7 mouse cellular contexts compared by ENCODE assay signal in the genomic region with DNA sequence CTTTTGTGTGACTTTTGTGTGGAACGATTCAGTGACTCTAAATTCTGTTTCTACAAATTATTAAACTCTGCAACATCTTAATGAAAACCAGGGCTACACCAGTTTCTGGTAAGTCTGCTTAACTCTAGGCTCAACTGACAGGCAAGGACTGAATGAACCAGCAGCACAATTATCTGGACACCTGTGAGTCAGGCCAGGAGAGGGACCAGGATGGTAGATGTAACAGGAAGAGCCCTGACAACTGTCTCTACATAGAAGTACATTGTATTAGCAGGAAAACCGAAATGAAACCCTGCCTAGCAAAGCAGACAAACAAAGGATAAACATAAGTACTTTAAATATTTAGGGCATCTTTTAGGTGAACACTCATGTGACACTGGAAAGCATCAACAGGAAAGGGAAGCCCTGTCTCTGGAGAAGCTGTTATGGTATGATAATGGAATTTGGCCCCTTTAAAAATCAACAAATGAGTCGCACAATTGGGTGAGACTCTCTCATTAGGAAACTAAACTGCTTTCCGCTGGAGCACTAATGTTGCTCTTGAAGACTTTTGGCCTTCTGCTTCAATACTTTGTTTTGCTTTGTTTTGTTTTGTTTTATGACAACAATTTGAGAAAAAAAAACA. TPM values are rescaled to one million over a fixed set of nuclear protein-coding genes. Genes with fewer than 3 reads are reported as not detected.
DNase-seq lines count a peak whose midpoint lies in the region; ATAC-seq and TF ChIP-seq lines count a peak whose summit lies in the region.

No protein-coding gene starts in this region.

- H3K9ac ChIP-seq in hindbrain, embryonic 13.5 days: peak overlapping the region; percentile 60

- H3K9me3 ChIP-seq in E14TG2a.4 (ENCODE audit: low read length): no peaks in the 10 kb centered on the region
- no peaks in the 10 kb centered on the region for H3K9me3 ChIP-seq in hindbrain, embryonic 13.5 days

- H3K36me3 ChIP-seq in E14TG2a.4 (ENCODE audit: insufficient read depth, low read length): no peaks in the 10 kb centered on the region
- H3K36me3 ChIP-seq in hindbrain, embryonic 13.5 days: no peaks in the 10 kb centered on the region
- no peaks in the 10 kb centered on the region for H3K36me3 ChIP-seq in thymus, adult 2 months (ENCODE audit: control insufficient read depth, insufficient read depth, low read length)

- no peak for TF ChIP-seq POLR2A in thymus, adult 2 months (IDR thresholded peaks at IDR 0.05; ENCODE audit: control insufficient read depth, extremely low read depth, insufficient read depth, low read length, poor library complexity)

- peak overlapping the region; percentile 68 for H3K27ac ChIP-seq in brown adipose tissue, adult 24 weeks (replicated peaks; ENCODE audit: low read depth, low read length)
- no peak overlapping the region for H3K27ac ChIP-seq in hindbrain, embryonic 13.5 days
- H3K27ac ChIP-seq in thymus, adult 2 months (ENCODE audit: control insufficient read depth, insufficient read depth, low read length): no peak overlapping the region

- peak overlapping the region; percentile 92; the same call in 1 of the 2 replicates for H3K4me3 ChIP-seq in E14TG2a.4 (replicated peaks; ENCODE audit: low read length)
- H3K4me3 ChIP-seq in brown adipose tissue, adult 24 weeks (ENCODE audit: insufficient read depth, low read depth, low read length): peak overlapping the region; percentile 92
- H3K4me3 ChIP-seq in hindbrain, embryonic 13.5 days: peak overlapping the region; percentile 89
- no peak overlapping the region for H3K4me3 ChIP-seq in thymus, adult 2 months (ENCODE audit: control insufficient read depth, insufficient read depth, low read length)

- peak; percentile 63 for DNase-seq in lung, postnatal 25 days (ENCODE audit: low spot score)
- DNase-seq in thymus, adult 2 months: no peak
- DNase-seq in urinary bladder, adult 18-20 months (ENCODE audit: low spot score in 2 of 2): no peak

- 30% methylated on average over 4 of the region's 4 CpGs for WGBS in hindbrain, embryonic 13.5 days
- WGBS in thymus, adult 2 months: 84% methylated on average over 4 of the region's 4 CpGs

- TF ChIP-seq CTCF in E14TG2a.4 (conservative IDR thresholded peaks at IDR 0.05; ENCODE audit: low read length): no peak
- no peak for TF ChIP-seq CTCF in thymus, adult 2 months (IDR thresholded peaks at IDR 0.05; ENCODE audit: borderline replicate concordance, control insufficient read depth, extremely low read depth, insufficient read depth, low read length, poor library complexity)

- no peaks in the 10 kb centered on the region for H3K27me3 ChIP-seq in E14TG2a.4 (ENCODE audit: insufficient read depth, low read length)
- H3K27me3 ChIP-seq in hindbrain, embryonic 13.5 days: no peaks in the 10 kb centered on the region
- peaks cover 15% of the 10 kb centered on the region for H3K27me3 ChIP-seq in thymus, adult 2 months (ENCODE audit: control insufficient read depth, insufficient read depth, low read length)

- peak overlapping the region; percentile 91 for H3K4me2 ChIP-seq in hindbrain, embryonic 13.5 days

- ATAC-seq in hindbrain, embryonic 13.5 days (ENCODE audit: low FRiP score): no peak
- ATAC-seq in activated CD4-positive, CD25-positive, alpha-beta regulatory T cell, adult 4 months: no peak

- peaks cover 64% of the 10 kb centered on the region for H3K4me1 ChIP-seq in E14TG2a.4 (replicated peaks; ENCODE audit: low read depth, low read length)
- H3K4me1 ChIP-seq in brown adipose tissue, adult 24 weeks (ENCODE audit: control insufficient read depth, insufficient read depth, insufficient read length, low read length): peaks cover 13% of the 10 kb centered on the region
- H3K4me1 ChIP-seq in hindbrain, embryonic 13.5 days (replicated peaks): peaks cover 48% of the 10 kb centered on the region
- H3K4me1 ChIP-seq in thymus, adult 2 months (replicated peaks; ENCODE audit: control insufficient read depth, insufficient read depth, low read length): peaks cover 7% of the 10 kb centered on the region

RNA-seq across cellular contexts. Expression of a gene that starts 3.3 kb away (rescaled TPM):
- polyA plus RNA-seq in brown adipose tissue, adult 24 weeks (2012; ENCODE audit: insufficient read depth, insufficient read length, missing spikeins): 47.7 and 58.9 TPM in 2 replicates
- 19.8 and 23.6 TPM in 2 replicates for polyA plus RNA-seq in hindbrain, embryonic 13.5 days (2015; fragmentation: Nextera tagmentation; extraction: Ambion mirVana)
- polyA plus RNA-seq in thymus, adult 2 months (2012; rRNA removed): 5.7 and 7.1 TPM in 2 replicates
- 10 to 100 TPM; 11.3 to 11.4 TPM for polyA plus RNA-seq in activated CD4-positive, CD25-positive, alpha-beta regulatory T cell, adult 4 months (2017; shearing (Covaris generic))

RNA-seq across cellular contexts. Expression of a gene that starts 12.6 kb away (rescaled TPM):
- 1.6 and 2.5 TPM in 2 replicates for polyA plus RNA-seq in brown adipose tissue, adult 24 weeks (2012; ENCODE audit: insufficient read depth, insufficient read length, missing spikeins)
- polyA plus RNA-seq in hindbrain, embryonic 13.5 days (2015; fragmentation: Nextera tagmentation; extraction: Ambion mirVana): 11.0 and 11.5 TPM in 2 replicates
- 0.19 and 0.59 TPM in 2 replicates for polyA plus RNA-seq in thymus, adult 2 months (2012; rRNA removed)
- polyA plus RNA-seq in activated CD4-positive, CD25-positive, alpha-beta regulatory T cell, adult 4 months (2017; shearing (Covaris generic)): 1 to 10 TPM; 3.0 to 3.1 TPM
